Mouse (Mus musculus) ES-E14 (cell line): Measurements from ENCODE around the gene Nop16. TPM values are rescaled to one million over a fixed set of nuclear protein-coding genes. Genes with fewer than 3 reads are reported as not detected.

Experiments
- DNase-seq: peaks from one replicate; pipeline ENCODE4 v3.0.0-alpha.2; 2013; ENCODE audit warnings: low read depth, low spot score
- H3K27ac ChIP-seq: 2 replicates; pipeline ENCODE4 v1.5.1; 2012; ENCODE audit warnings: low read depth, mild to moderate bottlenecking, low read length, moderate library complexity, mixed read lengths; ENCODE audit not compliant: poor library complexity, insufficient read depth, severe bottlenecking
- H3K36me3 ChIP-seq: 2 replicates; pipeline ENCODE4 v1.6.1; 2012; ENCODE audit warnings: mild to moderate bottlenecking, low read length, moderate library complexity, mixed read lengths; ENCODE audit not compliant: control insufficient read depth, poor library complexity, insufficient read depth, severe bottlenecking
- H3K4me1 ChIP-seq, 2 experiments: fragments of 150-350 bp in 1 of 2; sonication (generic) in 1 of 2; 2 replicates each; pipeline ENCODE4 v1.6.1; 2012; ENCODE audit warnings: low read length in 2 of 2, mild to moderate bottlenecking in 1 of 2, mixed read lengths in 1 of 2; ENCODE audit not compliant: control insufficient read depth in 2 of 2, insufficient read depth in 2 of 2, poor library complexity in 1 of 2
- H3K4me3 ChIP-seq, 2 experiments: fragments of 150-350 bp in 1 of 2; sonication (generic) in 1 of 2; 2 replicates each; pipeline ENCODE4 v1.5.1; 2012; ENCODE audit warnings: low read length in 2 of 2, low read depth in 1 of 2, mild to moderate bottlenecking in 1 of 2, mixed read lengths in 1 of 2; ENCODE audit not compliant: insufficient read depth in 1 of 2, poor library complexity in 1 of 2, severe bottlenecking in 1 of 2
- H3K9ac ChIP-seq: 2 replicates; pipeline ENCODE4 v1.6.1; 2012; ENCODE audit warnings: low read depth, mild to moderate bottlenecking, low read length, mixed read lengths; ENCODE audit not compliant: poor library complexity, insufficient read depth, severe bottlenecking
- H3K9me3 ChIP-seq: fragments of 150-350 bp; sonication (generic); 2 replicates; pipeline ENCODE4 v1.6.1; 2012; ENCODE audit warnings: low read depth, mild to moderate bottlenecking, low read length; ENCODE audit not compliant: control insufficient read depth, insufficient read depth
- CHD2 ChIP-seq: IDR thresholded peaks from 2 replicates; pipeline ENCODE4 v1.6.1; 2014; ENCODE audit warnings: mild to moderate bottlenecking, low read depth, low read length, inconsistent platforms
- HCFC1 ChIP-seq: IDR thresholded peaks from 2 replicates; pipeline ENCODE4 v1.6.1; 2012; ENCODE audit warnings: low read length, inconsistent platforms, borderline replicate concordance; ENCODE audit not compliant: insufficient read depth
- MAFK ChIP-seq: IDR thresholded peaks from 2 replicates; pipeline ENCODE4 v1.6.1; 2014; ENCODE audit warnings: mild to moderate bottlenecking, low read depth, low read length, inconsistent platforms; ENCODE audit not compliant: insufficient read depth
- ZC3H11A ChIP-seq: IDR thresholded peaks from 2 replicates; pipeline ENCODE4 v1.6.1; 2012; ENCODE audit warnings: low read depth, mild to moderate bottlenecking, inconsistent platforms, low read length, borderline replicate concordance
- ZNF384 ChIP-seq: IDR thresholded peaks from 2 replicates; pipeline ENCODE4 v1.6.1; 2012; ENCODE audit warnings: low read depth, low read length, inconsistent platforms
- in situ Hi-C, 2 experiments: fragments of 600-800 bp; cut with MboI; formaldehyde crosslinking; loops; one replicate each; pipeline ENCODE4 v1.15.1; 2025; ENCODE audit warnings: low sequenced_read_pairs in 2 of 2, inconsistent platforms in 1 of 2; ENCODE audit not compliant: unreplicated experiment in 2 of 2
- total RNA-seq: library from RNA; depleted of rRNA; stranded (reverse); fragments of 300-350 nt; gene quantifications from 2 replicates; pipeline ENCODE4 v1.2.3, GENCODE M21; 2012

Nop16 gene
- total RNA-seq, 1 experiment = 65.5 TPM

DNA sequence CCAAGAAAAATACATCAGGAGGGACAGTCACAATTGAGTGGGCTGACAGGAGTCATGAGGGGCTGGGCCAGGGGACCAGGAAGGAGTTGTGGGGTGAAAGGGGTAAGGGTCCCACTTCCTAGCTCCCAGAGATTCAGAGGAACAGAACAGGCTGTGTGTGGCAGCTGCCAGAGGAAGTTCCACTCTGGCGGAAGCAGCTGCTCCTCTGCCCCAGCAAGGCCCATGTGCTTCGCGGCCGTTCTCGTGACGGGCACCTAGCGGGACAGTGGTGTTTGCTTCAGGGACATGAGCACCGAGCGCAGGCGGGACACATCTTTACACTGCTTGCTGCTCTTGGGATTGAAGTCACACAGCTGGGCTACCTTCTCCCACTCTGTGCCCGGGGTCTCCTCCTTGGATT lies 3.7 kb upstream of the Nop16 start:
- Histone ChIP-seq H3K36me3 (peaks cover 7% of the 10 kb centered on the region; the same call in 1 of the 2 replicates), H3K4me3 (no peak overlapping the region), H3K27ac (no peak overlapping the region), H3K9me3 (no peaks in the 10 kb centered on the region), H3K4me1 (peaks cover 1 to 2% of the 10 kb centered on the region in 2 experiments; a peak in 1 of 4 replicates), H3K9ac (no peak overlapping the region)
- no peak for DNase-seq
- in situ Hi-C loops = no loop called here
- TF ChIP-seq ZNF384 = no peak

DNA sequence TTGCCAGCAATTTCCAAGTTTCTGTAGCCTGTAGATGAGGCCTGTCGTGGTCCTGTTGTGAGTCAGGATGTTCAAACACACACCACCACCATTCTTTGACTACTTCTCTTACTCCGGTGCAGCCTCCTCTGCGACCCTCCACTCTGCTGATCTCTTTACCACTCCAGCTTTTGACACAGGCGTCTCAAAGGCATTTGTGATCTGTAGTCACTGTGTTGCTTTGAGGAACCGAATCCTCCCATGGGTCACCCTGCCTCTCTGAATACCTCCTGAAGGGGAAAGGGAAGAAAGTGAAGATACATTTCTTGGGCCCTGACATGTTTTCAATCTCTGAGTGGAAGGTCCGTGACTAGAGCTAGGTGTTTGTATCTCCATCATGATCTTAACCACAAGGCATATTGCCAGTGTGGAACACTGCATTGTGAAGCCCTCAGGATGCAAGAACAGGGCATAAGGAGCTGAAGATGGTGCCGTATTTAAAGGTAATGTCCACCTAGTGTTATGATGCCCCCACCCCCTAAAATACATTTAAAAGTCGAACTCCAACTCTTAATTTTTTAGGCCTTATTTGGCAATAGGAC lies 2.0 kb upstream of the Nop16 start:
- no peak for DNase-seq
- H3K9ac ChIP-seq = no peak overlapping the region
- H3K4me1 ChIP-seq = peaks cover 0 to 2% of the 10 kb centered on the region in 2 experiments; a peak in 1 of 4 replicates
- in situ Hi-C loops = no loop called here
- TF ChIP-seq ZC3H11A (no peak), HCFC1 (no peak), MAFK (no peak), ZNF384 (no peak), CHD2 (no peak)
- no peak overlapping the region for H3K27ac ChIP-seq
- peaks cover 8% of the 10 kb centered on the region for H3K36me3 ChIP-seq
- H3K9me3 ChIP-seq = no peaks in the 10 kb centered on the region
- no peak overlapping the region for H3K4me3 ChIP-seq

DNA sequence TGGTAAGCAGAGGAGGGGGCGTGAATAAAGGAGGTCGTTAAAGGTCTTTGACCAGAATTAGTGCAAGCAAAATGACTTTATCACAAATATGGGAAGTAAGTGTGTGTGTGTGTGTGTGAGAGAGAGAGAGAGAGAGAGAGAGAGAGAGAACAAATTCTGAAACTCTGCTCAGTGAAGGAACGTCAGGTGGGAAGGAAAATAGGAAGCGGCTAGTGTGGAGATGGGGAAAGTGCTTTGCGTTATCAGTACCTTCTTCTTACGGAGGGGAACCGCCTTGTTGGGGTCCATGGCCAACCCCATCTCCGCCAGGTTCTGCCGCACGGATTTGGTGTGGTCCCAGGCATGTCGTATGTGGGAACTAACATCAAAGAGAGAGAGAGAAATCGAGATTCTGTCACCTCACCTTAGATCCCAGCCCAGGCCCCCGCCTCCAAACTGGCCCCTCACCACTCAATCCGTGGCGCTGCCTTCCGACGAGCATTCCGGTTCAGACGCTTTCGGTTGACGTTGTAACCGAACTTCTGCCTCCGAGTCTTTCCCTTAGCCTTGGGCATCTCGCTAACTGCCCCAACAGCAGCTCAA lies 385 bp downstream of the Nop16 start:
- Histone ChIP-seq H3K9me3 (no peaks in the 10 kb centered on the region), H3K4me3 (peak overlapping the region; percentile 82 to 89), H3K9ac (peak overlapping the region; percentile 94), H3K27ac (peak overlapping the region; percentile 75; the same call in 1 of the 2 replicates), H3K4me1 (peaks cover 0 to 2% of the 10 kb centered on the region in 2 experiments; a peak in 1 of 4 replicates), H3K36me3 (peaks cover 26% of the 10 kb centered on the region)
- in situ Hi-C loops = no loop called here
- DNase-seq = no peak
- no peak for TF ChIP-seq CHD2
- no peak for TF ChIP-seq ZNF384
- no peak for TF ChIP-seq HCFC1
- no peak for TF ChIP-seq ZC3H11A
- TF ChIP-seq MAFK = no peak

DNA sequence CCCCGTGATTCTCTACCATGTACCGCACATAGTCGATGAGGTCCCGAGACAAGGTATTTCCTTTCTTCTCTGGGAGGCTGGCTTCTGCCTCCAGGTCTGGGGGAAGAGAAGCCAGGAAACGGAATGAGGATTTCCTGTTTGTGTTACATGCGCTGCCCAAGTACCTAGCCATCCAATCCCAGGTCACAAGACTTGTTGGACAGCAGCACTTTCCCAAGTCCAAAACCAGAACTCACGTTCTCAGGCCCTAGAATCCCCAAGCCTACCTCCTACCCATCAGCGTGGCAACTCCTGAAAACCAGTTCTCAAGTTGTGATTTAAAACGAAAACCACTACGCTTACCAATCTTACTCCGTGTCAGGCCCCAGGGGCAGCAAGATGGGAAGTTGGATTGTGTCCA lies 4.1 kb downstream of the Nop16 start:
- TF ChIP-seq ZC3H11A (no peak), ZNF384 (no peak), HCFC1 (no peak), MAFK (no peak), CHD2 (no peak)
- Histone ChIP-seq H3K4me3 (no peak overlapping the region), H3K9ac (no peak overlapping the region), H3K4me1 (peaks cover 0 to 4% of the 10 kb centered on the region in 2 experiments; a peak in 1 of 4 replicates), H3K27ac (no peak overlapping the region), H3K9me3 (no peaks in the 10 kb centered on the region), H3K36me3 (peaks cover 42% of the 10 kb centered on the region)
- in situ Hi-C loops = no loop called here
- DNase-seq = no peak

DNA sequence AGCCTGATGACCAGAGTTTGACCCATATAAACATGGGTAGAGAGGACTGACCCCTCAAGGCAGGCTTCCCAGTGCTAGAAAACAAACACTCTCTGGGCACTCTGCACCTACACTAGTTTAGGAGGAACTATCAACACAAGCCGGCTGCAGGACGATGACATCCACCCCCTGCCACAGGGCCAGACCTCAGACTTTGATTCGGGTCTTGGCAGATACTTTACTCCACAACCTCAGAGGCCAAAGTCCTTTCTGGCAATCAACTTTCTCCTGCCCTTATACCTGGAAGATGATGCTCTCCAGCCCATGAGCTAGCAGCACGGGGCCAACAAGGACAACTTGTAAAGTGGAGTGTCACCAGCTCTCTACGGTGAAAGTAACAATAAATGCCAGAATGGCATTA lies 7.0 kb downstream of the Nop16 start:
- Histone ChIP-seq H3K4me3 (no peak overlapping the region), H3K9me3 (no peaks in the 10 kb centered on the region), H3K36me3 (peaks cover 42% of the 10 kb centered on the region), H3K27ac (no peak overlapping the region), H3K9ac (no peak overlapping the region), H3K4me1 (peaks cover 0 to 6% of the 10 kb centered on the region in 2 experiments; a peak in 1 of 4 replicates)
- no peak for DNase-seq
- in situ Hi-C loops = no loop called here
- TF ChIP-seq ZC3H11A (no peak), CHD2 (no peak), HCFC1 (no peak), ZNF384 (no peak), MAFK (no peak)
